Mouse (Mus musculus): ENCODE results near the gene Trim14.

Trim14 gene

DNA sequence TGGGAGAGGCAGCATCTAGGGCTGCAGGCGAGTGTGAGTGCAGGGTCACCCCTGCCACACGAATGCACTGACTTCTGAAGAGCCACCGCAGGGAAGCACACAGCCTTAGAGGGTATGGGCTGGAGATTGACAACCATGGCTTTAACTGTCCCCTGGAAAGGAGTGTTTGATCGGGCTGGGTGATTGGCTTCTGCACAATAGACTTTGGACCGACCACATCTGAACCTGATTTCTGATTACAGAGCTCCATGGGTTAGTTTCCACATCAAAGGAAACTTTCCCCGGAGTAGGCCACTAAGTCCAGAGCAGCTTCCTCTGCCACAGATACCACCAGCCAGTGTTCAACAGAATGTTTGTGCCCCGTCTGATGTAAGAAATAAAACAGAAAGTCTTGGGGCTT lies 6.2 kb downstream of the Trim14 start:
- no peak for DNase-seq (ENCODE audit: extremely low read depth, low read depth)

DNA sequence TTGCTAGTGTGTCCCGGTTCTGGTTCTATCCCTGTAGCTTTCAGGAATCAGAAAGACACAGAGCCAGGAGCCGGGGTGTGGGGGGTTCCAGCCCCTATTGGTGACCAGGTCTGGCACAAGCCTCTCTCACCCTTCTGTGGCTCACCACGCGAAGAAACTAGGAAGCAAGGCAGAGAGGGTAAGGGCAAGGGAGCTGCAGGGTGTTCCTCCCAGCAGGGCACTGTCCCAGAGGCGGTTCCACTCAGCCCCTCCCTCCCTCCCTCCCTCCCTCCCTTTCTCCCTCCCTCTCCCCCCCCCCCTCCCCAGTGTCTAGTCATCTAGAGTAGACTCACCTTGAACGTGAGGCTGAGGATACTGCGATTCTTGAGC lies 8.4 kb downstream of the Trim14 start:
- no peak for DNase-seq (ENCODE audit: extremely low read depth, low read depth)

DNA sequence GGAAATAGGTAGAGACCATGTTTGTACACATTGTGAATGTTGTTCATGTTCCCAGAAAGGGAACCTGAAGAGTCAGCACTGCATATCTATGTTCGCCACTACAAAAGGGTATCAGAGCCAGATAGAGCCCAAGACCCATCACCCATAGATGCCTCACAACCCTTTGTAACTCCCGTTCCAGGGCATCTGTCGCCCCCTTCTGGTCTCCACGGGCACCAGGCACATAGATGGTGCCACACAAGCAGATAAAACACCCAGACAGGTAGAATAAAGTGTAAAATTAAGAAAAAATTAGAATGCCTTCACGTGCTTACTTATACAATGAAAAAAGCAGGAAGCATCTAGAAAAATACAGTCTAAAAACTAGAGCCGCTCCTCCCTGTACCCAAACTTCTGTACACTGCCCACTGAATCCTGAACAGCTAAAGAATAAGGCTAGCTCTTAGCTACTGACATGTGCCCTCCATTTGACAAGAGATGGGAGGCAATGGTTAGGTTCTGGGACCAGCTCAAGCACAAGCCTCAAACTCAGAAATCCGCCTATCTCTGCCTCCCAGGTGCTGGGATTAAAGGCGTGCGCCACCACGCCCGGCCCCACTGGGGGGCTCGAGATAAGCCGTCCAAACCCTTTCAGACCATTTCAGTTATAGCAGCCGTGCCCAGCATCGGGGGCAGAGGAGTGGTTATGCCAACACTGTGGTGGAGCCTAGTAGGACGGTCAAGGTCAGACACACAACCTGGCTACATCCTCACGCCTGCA lies 9.0 kb downstream of the Trim14 start:
- peak; percentile 72 for DNase-seq (ENCODE audit: extremely low read depth, low read depth)

DNA sequence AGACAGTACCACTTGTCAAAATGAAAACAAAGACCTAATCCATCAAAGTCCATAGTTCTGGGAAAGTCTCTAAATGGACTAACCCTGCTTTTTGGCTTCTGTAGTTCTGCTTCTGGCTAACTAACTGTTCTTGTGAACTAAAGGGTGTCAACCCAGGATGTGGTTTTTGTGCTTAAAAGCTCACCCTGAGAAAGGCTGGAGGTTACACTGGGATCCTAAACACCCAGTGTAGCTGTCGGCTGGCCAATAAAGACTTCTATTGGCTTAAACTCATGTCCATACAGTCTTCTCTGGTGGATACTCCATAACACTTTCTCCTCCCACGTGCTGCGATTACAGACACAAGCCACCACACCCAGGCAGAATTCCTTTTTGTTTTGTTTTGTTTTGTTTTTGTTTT lies 9.7 kb downstream of the Trim14 start:
- no peak for DNase-seq (ENCODE audit: extremely low read depth, low read depth)

DNA sequence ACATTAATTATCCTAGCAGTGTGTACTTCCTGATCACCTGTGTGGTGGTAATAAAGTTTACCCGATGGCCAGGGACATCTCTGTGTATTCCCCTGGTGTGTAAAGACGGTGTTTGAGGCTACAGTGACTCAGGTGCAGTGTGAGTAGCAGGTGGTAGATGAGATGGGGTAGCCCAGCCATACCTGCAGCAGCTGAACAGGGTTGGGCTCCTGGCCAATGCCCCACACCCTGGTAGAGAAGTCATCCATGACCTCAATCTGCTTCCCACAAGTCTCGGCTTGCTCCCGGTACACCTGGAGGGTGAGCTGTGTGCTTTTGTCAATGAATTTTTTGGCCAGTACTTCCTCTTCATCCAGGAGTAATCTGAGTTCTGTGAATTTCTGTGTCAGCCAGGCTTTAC lies 12.6 kb downstream of the Trim14 start:
- no peak for DNase-seq (ENCODE audit: extremely low read depth, low read depth)

DNA sequence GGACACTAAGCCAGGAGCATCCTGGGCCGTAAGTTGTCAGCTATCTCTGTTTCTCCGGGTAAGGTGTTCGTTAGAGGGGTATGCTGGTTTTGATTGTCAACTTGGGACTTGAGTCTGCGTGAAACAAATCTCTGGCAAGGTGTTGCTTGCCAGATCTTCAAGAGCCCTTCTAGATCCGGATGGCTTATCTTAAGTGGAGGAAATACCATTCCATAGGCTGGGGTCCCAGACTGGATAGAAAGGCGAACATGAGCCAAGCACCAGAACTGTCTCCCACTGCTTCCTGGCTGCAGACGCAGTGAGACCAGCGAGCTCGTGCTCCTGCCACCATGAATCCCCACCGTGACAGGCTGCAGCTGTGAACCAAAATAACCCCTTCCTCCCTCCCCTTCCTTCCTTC lies 14.5 kb downstream of the Trim14 start:
- DNase-seq (ENCODE audit: extremely low read depth, low read depth), result no peak

DNA sequence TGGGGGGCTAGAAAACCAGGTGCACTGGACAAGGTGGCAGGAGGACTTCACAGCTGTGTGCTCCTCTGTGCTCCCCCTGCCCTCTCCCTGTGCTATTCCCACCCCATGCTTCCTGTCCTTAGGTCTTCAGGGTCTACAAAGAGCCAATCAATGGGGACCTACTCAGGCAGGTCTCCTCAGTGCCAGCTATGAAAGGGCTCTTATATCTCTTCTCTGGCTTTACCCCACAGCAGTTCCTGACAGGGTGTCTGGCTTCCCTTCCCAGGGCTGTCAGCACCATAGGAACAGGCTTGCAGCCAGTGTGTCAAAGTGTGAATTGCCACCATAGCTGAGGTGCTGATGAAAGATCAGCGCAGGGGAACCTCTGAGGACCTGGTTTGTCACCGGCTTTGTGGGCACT lies 15.4 kb downstream of the Trim14 start:
- DNase-seq (ENCODE audit: extremely low read depth, low read depth), result no peak

DNA sequence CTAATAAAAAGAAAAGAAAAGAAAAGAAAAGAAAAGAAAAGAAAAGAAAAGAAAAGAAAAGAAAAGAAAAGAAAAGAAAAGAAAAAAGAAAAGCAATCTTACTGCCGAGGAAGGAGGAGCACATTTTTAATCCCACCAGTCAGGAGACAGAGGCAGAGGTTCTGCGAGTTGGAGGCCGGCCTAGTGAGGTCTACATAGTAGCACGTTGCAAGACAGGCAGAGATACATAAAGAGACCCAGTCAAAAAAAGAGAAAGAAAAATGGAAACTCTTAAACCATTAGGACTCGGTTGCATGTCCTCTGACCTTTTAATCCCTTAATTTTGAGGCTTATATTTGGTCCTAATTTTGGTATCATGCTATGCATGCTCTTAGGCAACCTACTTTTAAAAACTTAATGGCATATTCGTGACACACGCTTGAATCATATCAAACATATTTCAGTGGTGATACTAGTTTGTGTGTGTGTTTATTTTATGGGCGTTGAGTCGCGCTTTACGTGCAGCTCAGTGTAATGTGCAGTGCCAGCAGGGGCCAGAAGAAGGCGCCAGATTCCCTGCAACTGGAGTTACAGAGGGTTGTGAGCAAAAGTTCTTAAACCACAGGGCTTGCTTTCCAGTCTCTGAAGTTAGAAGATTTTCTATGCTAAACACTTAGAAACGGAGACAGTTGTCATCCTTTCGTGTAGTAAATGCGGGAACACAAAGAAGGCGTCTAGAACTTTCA lies 28.0 kb downstream of the Trim14 start:
- DNase-seq (ENCODE audit: extremely low read depth, low read depth), result peak; percentile 89

DNA sequence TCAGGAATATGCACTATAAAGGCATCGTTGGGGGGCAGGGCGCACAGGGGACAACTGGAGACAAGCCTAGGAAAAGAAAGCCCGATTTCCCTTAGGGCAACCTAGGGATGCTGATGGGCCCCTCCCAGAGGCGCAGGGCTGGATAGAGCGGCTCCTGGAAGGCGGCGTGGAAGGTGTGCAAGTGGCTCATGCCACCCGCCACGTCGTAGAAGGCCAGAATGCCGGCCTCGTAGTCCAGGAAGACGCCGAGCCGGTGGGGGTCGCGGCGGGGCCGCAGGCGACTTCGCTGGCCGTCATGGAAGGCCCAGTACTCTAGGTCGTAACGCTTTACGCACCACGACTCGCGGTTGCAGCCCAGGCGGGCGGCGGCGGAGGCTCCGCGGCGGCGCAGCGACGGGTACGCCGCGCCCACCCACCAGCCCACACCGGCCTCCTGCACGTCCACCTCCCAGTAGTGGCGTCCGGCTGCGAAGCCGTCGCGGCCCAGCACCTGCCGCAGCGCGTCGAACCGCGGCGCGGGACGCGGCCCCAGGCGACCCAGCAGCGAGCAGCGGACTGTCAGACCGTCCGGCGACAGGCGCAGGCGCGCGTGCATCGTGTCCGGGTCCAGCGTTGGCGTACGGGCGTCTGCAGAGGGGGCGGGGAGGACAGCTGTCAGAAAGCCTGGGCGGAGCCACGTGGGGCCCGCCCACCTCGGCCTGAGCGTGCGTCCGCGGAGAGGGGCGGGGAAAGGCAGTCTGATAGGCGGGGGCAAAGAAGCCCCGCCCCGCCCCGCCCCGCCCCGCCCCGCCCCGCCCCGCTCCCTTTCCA lies 28.9 kb downstream of the Trim14 start:
- DNase-seq (ENCODE audit: extremely low read depth, low read depth), result peak; percentile 66

DNA sequence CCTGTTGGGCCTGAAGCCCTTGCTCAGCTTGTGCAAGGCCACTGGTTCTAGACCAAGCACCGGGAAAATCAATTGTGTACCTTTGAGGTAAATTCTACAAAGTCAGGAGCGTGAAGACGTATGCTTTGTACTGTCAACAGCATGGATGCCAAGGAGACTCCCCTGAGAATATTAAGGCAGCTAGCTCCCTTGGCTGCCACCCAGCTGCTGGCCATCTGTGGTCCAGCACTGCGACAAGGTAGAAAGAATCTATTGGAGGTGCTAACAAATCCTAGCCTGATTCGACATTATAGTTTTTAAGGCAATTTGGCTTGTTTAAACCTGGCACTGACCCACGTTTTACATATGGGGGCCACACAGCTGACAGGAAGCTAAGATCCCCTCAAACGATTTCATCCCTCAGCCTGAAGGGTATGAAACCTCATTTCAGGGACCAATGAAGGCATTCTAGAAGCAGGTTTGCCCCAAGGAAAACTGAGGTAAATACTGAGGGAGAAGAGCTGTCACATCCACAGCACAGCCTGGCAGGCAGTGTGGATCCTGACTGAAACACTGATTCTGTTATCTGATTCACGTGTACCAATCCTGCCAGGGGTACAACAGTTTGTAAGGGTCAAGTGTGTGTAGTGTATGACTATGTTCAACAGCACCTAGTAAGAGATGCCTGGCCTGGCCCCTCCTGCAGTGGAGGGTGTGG lies 30.4 kb downstream of the Trim14 start:
- DNase-seq (ENCODE audit: extremely low read depth, low read depth), result no peak

DNA sequence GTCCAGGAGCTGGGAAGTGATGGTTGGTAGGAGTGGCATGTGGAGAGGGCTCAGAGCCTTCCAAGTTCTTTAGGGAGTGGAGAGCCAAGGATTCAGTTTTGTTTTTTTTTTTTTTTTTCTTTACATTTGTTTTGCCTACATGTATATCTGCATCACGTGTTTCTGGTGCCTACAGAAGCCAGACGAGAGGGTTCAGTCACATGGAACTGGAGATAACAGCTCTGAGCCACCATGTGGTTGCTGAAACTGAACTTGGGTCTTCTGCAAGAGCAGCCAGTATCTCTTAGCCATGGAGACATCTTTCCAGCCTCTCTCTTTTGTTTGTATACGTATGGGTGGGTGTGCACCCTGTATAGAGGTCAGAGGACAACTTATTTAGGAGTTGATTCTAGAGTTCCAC lies 32.1 kb downstream of the Trim14 start:
- no peak for DNase-seq (ENCODE audit: extremely low read depth, low read depth)

DNA sequence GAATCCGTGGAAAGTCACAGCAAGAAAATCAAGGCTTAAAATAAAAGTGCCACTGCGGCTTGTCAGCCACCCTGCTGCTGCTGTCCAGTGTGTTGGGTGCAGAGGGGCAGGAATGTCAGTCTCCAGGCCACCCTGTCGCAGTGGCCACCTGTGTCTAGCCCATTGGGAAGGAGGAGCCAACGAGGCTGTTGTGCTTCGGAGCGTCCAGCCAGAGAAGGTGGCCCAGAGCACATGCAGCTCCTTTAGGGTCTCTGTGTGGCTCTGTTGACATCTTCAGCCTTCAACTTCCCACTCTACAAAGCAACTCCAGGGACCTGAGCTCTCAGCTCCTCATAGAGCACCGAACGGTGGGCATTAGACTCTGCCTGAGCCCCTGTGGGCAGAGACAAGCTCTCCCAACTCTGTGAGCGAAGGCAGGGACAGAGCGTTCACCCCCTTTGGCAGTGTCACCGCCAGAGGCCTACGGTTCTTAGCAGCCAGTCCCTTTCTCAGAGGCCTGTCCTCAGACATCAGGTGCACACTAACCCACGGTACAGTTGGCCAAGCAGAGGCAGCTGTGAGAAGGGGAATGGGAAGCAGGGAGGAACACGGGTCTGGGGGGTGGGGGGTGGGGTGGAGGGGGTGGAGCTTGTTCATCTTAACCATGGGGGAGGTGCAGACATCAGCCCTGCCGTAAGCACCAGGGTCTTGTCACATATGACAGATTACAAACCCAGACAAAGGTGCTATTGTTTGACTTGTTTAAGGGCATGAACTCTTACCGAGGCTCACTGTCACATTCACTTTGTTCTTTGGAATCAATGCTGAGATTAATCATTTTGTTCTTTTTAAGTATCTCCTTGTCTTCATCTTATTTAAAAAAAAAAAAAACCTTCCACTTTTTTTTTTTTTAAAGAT lies 33.1 kb downstream of the Trim14 start:
- no peak for DNase-seq (ENCODE audit: extremely low read depth, low read depth)

DNA sequence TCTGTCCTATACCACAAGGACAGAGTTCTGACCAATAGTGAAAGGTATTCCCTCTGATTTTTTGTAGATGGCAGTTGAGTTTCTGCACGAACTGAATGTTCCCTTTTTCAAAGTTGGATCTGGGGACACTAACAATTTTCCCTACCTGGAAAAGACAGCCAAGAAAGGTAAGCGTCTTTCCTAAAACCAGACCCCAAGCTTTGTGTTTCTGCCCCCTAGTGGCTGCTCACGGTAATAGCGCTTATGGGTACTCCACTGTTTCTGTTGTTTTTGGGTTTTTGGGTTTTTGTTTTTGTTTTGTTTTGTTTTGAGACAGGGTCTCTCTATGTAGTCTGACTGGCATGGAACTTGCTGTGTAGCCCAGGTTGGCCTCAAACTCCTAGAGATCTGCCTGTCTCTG lies 37.0 kb downstream of the Trim14 start:
- no peak for DNase-seq (ENCODE audit: extremely low read depth, low read depth)

DNA sequence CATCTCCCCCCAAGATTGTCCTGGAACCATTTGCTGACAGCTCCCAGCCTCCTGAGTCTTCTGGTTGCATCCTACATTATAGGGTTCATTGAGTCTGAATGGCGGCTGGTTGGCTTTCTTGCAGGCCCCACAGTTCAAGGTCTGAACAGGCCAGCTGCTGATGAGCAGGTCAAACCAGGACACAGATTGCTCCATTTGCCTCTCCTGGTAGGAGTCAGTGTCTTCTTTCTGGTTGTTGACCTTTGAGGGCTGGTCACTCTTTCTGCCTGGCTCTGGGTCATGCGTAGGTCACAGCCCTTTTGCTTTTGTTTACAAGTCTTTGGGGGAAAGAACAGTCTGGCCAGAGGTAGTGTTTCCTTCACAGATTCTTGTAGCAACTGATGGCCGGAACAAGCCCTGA lies 37.4 kb downstream of the Trim14 start:
- no peak for DNase-seq (ENCODE audit: extremely low read depth, low read depth)

DNA sequence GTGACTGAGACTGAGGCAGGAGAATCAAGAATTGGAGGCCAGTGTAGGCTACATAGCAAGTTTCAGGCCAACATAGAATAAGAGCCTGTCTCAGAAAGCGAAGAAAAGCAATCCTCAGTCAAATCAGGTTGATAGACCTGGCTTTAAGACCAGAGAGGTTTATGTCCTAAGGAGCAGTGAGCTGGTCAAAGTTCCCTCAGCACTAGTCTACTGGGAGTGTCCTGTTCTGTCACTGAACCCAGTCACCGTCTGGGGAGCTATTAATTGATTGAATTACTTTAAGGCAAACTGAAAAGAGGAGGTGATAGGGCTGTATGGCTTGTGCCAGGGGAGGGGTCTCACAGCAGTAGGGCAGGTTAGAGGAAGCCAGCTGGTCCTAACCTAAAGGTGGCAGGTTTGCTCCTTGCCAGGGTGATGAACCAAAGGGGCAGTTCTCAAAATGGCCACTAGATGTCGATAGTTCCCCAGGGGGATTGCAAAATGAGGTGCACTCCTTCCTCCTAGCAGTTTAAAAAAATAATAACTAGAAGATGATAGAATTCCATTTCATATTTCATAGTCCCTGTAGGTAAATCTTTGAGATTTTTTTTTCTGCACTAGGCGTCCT lies 38.6 kb downstream of the Trim14 start:
- peak; percentile 49 for DNase-seq (ENCODE audit: extremely low read depth, low read depth)

DNA sequence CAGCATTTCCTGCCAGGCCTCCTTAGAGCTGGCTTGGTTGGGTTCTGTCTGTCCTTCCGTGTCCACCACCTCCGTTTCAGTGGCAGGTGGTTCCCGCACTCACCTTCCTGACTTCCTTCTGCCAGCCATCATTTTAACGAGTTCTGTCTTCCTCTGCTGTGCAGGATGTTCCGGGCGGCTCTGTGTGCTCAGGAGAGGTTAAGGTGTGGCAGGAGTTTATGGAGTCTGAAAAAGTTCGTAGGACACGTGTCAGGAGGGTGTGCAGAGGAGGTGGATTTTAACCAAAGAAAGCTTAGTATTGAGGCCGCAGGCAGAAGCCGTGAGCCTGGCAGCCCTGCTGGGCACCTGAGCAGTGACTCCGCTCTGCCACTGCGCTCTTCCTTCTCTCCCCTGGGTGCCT lies 40.4 kb downstream of the Trim14 start:
- DNase-seq (ENCODE audit: extremely low read depth, low read depth), result no peak

DNA sequence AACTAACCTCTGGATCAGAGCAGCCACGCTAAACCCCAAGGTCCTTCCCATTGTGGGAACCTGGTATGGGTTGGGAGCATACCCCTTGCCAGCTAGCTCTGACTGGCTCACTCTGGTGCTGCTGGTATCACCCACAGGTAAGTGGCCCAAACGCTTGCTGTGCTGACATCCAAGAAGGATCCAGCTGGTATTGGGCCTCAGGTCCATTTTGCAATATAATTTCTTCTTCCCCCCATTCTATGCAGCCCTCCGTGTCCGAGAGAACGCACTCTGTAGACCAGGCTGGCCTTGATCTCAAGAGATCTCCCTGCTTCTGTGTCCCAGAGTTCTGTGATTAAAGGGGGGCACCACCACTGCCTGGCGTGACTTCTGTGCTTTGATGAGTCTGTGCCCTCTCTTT lies 42.9 kb downstream of the Trim14 start:
- no peak for DNase-seq (ENCODE audit: extremely low read depth, low read depth)

DNA sequence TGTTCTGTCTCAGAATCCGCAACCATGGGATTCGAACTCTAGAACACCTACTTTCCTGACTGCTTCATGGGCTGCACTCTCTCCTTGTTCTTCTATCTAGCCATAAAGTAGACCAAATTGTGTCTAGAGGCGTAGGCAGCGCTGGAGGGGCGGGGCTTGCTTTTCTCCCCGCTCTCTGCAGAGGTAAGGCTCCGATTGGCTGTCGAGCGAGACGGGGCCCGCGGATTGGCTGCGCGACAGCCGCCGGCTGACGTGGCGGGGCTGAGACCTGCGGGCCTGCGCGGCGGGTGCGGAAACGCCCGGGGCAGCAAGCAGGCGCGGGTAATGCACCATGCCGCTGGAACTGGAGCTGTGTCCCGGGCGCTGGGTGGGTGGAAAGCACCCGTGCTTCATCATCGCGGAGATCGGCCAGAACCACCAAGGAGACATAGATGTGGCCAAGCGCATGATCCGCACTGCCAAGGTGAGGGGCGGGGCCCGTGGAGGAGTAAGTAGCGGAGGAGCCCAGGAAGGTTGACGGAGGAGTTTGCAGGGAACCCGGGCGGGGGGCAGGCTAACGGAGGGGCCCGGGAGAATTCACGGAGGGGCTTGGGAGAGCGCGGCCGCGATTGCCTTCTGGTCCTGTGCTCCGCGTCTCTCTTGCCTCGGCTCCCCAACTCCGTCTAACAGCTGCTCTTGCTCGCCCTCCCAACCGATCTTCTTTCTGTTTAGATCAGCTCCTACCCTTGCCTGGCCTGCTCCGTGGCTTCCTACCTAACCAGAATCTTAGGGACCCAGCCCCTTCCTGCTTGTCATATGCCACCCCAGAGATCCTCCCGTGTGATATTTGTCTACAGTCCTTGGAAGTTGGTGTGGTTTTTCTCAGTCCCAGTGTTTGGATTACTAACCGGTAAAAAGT lies 46.7 kb downstream of the Trim14 start, which contains the start of gene Nans:
Gene Nans, plus strand, starts transcription at position 221 of the 898 bp plus-strand sequence.
- peak; percentile 95 for DNase-seq (ENCODE audit: extremely low read depth, low read depth)

DNA sequence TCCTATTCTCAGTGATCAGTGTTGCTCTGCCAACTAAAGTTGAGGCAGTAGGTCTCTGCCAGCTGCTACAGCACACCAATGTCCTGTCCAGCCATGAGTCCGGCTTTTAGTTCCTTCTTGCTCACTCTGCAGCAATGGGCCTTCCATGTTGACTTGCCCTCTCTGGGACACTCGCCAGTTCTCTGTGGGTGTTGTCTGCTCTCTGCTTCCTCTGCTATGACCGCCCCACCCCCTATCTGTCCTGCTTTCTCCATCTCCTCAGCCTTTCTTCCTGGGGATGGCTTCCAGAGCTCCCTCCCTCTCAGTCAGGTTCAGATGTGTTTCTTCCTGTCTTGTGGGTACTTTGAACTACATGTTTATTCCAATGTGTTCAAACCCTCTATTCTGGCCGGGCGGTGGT lies 48.6 kb downstream of the Trim14 start:
- DNase-seq (ENCODE audit: extremely low read depth, low read depth), result no peak
